Mouse (Mus musculus) Muller cell, postnatal 12 days (primary cell): ENCODE measurements around the gene Anapc11.
A peak's percentile ranks its signal among the peaks of the same experiment; 100 is the strongest.
"Not testable (repeated sequence)": the region's sequence is repeated elsewhere in the genome, so short reads cannot be mapped to it uniquely, and the experiment has no call there.

ENCODE experiments used
- DNase-seq: peaks from one replicate; pipeline ENCODE4 v3.0.0-alpha.2; 2015; ENCODE audit errors: inconsistent ontology term

Gene Anapc11

GRCm38 (mm10) chr11:120575046-120575445, 23.2 kb upstream of the Anapc11 start:
- DNase-seq = no peak

DNA sequence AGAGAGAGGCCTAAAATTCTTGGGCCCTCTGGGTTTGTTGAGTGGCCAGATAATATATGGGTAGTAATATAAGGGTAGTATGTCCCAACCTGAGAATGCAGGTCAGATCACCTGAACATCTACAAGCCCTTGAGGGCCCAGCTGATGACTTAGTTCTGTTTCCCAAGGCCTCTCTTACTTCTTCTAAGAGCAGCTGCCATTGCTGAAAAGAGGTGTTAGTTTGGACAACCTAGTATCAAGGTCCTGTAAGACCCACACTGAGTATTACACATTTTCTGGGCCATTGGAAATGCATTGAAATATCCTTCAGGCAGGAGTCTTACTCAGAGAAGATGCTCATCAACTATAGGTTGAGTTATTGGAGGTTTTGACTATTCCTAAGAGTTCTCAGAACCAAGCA, 22.3 kb upstream of the Anapc11 start:
- no peak for DNase-seq

GRCm38 (mm10) chr11:120576365-120576981, 21.7 kb upstream of the Anapc11 start:
- no peak for DNase-seq

- no peak for DNase-seq
Observed at GRCm38 (mm10) chr11:120577211-120578023, 20.8 kb upstream of the Anapc11 start.

DNA sequence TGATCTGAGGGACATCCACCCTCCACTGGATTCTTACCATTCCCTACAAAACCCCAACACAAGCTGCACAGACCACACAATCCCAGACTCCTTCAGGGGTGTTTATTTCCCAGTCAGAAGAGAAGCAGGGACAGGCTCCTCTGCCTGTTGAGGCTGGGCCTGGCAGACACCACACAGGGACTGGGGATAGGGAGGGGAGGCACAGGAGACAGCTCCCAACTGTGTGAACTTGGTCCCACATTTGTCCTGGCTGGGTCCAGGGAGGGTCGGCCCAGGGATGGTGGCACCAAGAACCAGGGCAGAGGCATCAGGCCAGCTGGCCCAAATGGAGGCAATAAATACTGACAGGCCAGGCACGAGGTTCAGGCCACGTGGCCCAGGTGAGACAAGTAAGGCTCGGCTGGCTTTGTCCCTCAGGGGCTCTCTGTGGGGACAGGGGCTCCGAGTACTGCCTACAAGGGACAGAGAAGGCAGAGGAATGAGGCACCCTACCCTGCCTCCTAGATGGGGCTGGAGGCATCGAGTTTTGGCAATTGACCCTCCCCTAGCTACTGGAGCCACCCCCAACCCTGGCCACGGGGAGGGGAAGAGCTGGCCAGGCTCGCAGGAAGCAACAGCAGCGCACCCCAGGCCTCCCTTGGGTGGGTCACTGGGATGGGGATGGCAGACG, 20.1 kb upstream of the Anapc11 start:
- no peak for DNase-seq

DNA sequence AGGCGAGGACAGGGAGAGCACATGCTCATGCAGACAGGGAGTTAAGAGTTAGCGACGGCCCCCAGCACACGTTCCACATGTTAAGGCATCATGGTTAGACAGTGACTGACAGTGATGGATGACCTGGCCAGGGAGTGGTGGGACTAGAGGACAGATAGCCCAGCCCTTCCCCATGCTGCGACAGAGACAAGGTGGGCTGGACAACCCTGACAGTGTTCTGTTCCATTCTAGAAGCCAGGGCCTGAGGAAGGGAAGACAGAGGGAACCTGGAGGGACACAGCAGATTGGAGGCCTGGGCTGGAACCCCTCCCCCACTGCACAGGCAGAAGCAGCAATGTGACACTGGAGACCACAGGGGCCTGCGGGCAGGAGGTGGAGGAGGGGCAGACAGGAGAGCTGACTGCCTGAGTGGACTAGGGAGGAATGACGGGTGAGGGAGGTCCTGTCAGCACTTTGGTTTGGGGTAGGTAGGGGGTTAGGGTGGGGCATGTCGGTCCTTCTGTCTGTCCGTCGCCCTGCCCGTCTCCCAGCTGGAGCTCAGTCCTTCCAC, 19.5 kb upstream of the Anapc11 start:
- DNase-seq = no peak

DNA sequence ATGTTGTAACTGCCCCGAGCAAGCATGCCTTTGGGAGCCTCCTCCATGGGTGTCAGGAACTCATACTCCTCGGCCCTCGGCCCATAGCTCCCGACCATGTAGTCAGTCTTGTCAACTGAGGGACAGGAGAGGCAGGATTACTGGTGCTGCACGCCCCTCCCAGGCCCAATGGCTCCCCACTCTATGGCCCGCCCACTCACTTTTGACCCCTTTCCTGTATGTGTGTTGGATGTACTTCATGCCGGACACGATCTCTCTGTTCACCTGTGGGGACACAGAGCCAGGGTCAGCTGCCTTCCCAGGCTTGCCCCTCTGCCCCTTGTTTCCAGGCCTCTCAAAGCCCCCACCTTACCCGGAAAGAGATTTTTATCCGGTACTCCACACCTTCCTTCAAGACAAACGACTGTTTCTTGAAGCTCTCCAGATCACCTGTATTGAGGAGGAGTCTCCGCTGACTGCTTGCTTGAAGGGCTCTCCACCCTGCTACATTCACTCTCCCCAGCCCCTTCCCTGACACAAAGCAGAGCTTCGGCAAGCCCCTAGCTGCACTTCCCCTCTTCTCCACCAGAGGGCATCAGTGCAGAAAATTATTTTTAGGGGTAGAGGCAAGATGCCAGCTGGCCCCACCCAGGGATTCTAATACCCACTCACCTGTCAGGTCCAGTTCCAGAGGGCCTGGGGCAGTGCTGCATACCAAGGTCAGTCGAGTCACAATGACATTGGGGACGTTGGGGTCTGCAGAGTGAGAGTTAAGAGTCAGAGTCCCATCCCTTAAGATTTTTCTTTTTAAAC, 18.7 kb upstream of the Anapc11 start:
- peak; percentile 41 for DNase-seq

DNA sequence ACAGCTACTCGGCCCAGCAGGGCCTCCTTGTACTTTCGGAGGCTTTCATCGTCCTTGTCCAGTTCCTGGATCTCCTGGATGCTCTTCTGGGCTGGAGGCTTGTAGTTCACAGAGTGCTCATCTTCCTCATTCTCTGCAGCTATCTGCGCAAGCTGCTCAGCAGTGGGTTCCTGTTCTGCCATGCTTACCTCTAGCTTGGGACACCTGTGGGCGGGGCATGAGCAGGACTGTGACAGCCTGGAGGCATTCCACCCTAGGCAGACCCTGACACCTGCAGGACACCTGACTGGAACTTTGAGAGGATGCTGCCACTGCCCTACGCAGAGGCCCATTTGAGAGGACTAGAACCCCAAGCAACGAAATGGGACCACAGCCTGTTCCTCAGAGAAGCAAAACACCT, 18.0 kb upstream of the Anapc11 start:
- DNase-seq = peak; percentile 12

DNA sequence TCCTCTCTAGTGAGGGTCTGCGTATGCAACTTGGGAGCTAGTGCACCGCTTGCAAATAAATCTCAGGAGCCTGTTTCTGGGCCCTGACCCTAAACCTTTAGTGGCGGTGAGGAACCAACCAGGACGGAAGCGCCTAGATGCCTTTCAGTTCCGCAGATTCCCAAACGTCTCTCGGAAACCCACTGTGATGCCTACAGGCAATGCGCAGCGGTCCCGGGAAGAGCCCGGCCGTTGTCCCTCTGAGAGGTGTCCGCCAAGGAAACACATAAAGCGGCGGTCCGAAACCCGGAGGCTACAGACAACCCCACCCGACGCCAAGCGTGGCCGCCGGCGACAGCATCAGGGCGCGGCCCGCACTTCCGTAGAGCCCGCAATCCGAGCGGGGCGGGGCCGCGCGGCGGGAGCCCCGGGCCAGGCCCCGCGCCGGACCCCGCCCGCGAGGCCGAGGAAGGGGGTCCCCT, 17.3 kb upstream of the Anapc11 start:
- DNase-seq = peak; percentile 40

DNA sequence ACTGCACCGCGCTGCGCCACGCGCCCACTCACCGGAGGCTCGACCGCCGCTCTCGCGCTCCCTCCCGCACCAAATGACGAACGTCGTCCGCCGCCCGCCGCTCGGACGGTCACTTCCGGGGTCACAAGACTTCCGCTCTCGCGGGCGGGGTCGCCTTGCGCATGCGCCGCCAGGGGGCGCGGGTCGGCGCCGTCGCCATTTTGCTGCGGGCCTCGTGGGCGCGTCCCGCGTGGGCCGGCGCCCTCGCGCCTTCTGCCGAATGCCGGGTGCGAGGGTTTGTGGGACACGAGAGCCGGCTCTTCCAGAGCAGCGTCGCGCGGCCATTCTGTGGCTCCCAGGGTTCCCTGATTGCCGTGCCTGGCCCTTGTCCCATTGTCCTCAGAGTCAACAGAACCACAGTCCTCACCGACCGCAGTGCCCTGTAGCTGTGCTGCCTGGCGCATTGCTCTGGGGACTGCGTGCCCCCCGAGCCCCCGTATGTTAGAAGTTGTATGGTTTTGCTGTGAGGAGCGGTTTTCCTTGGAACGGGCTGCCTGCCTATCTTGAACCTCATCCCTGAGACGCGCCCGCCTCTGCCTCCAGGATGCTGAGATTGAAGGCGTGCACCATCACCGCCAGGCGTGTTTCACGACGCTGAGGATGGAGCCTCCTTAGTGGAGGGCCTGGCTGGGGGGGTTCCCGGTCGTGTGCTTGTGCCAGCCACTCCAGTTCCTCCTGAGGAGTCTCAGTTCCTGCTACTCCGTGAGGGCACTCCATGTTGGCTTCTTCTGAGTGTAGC, 16.5 kb upstream of the Anapc11 start, which contains the start of gene Arhgdia:
Gene Arhgdia, minus strand, starts transcription at position 135 of the 778 bp plus-strand sequence.
- peak; percentile 88 for DNase-seq

GRCm38 (mm10) chr11:120582268-120582981, 15.8 kb upstream of the Anapc11 start:
- no peak for DNase-seq

DNA sequence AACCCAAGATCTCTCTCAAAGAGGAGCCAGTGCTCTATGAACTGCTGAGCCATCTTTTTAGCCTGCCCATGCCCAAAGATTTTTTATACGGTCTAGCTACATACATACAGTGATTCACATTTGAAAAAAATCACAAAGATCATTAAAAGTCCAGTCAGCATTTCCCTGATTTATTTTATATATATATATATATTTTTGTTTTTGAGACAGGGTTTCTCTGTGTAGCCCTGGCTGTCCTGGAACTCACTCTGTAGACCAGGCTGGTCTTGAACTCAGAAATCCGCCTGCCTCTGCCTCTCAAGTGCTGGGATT, 15.3 kb upstream of the Anapc11 start:
- not testable (repeated sequence) for DNase-seq

DNA sequence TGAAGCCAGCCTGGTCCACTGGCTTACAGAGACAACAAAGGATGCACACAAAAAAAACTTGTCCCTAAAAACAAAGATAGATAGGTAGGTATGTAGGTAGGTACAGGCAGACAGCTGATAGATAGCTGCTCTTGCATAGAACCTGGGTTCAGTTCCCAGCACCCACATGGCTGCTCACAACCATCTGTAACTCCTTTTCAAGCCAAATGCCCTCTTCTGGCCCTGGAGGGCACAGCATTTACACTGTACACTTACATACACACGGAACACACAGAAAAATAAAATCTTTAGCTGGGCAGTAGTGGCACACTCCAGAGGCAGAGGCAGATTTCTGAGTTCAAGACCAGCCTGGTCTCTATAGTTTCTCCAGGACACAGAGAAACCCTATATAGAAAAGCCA, 14.3 kb upstream of the Anapc11 start:
- DNase-seq = no peak

GRCm38 (mm10) chr11:120588531-120588930, 9.7 kb upstream of the Anapc11 start:
- DNase-seq = no peak

DNA sequence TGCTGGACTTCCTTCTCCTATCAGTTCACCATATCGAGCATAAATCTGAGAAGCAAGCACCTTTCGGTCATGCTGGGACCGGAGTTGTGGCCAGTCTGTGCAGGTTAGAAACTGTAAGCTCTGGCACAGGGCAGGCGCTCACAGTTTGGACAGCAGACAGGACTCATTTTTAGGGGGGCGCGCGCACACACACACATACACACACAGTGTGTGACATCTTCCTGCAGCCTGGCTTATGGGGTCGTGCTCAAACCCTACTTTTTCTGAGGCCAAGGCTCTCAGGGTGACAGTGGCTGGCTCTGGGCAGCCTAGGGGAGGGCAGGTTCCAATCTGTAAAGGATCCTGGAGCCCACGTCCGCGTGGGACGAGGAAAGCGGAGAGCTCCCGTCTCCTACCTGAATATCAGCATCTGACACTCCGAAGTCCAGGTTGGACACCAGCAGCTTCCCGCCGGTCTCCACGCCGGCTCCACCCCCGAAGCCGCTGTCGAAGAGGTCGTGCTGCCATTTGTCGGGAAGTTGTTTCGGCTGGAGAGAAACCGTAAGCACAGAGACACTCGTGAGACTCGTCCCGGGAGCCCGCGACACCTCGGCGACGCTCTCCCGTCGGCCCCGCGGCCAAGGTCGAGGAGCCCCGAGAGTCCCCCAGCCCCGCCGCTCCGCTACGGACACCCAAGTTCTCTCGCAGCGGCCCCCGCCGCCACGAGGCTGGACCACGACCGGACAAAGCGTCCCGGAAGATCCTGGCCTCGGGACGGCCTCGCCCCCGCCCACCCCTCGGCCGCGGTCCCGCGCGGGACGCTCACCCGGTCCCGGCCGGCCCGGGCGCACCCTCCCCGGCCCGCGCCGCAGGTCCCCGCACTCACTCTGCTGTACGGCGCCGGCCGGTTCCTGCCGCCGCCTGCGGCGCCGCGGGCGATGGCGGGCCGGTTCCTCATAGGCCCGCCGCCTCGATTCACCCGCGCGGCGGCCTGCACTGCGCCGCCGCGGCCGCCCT, 683 bp upstream of the Anapc11 start:
- DNase-seq = no peak

GRCm38 (mm10) chr11:120598990-120599549, 849 bp downstream of the Anapc11 start:
- no peak for DNase-seq

DNA sequence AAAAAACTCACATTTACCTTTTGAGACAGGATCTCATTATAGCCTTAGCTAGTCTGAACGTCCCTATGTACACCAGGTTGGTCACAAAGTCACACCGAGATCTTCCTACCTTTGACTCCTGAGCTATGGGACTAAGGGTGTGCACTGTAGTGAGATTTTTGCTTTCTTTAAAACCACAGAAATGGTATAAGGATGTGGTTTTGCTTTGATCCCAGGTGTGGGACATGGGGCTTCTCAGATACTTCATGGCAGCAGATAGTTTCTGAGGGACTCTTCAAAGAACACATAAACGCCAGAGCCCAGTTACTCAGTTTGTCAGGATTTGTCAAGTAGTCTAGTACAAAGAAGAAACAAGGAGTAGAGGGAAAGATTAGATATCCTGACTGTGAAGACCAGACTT, 2.5 kb downstream of the Anapc11 start:
- DNase-seq = no peak

- DNase-seq = no peak
Observed at GRCm38 (mm10) chr11:120603545-120603944, 5.3 kb downstream of the Anapc11 start.

DNA sequence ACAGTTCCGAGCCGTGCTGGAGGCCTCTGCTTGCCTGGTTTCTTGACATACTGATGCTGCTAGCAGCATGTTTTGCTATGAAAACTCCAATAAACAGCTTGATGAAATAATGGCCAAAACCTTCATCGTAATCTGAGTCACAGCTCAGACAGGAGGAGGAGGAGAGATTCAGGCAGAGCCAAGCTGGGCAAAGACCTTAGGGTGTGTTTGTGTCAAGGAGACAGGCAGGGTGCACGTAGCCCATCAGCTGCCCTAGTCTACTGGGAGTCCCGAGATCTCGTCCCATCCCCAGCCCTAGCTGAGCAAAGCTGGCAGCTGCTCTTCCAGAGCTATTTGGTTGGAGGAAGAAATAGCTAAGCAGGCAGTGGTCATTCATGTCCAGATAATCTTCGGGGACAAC, 7.4 kb downstream of the Anapc11 start:
- no peak for DNase-seq
